Mouse (Mus musculus) heart, adult 2 months (tissue): ENCODE measurements around the gene Gm9049.
A peak's percentile ranks its signal among the peaks of the same experiment; 100 is the strongest.

Source experiments
- CTCF ChIP-seq: fragments of 200-600 bp; IDR thresholded peaks from 2 replicates; pipeline ENCODE4 v1.8.1; 2022; ENCODE audit warnings: antibody characterized with exemption, mild to moderate bottlenecking, moderate library complexity
- EP300 ChIP-seq: fragments of 200-500 bp; IDR thresholded peaks from 2 replicates; pipeline ENCODE4 v1.6.1; 2011; ENCODE audit warnings: low read depth, low read length, control low read depth; ENCODE audit not compliant: insufficient read depth
- POLR2A ChIP-seq: fragments of 200-500 bp; IDR thresholded peaks from 2 replicates; pipeline ENCODE4 v1.6.1; 2011; ENCODE audit warnings: mild to moderate bottlenecking, low read depth, low read length, control low read depth; ENCODE audit not compliant: insufficient read depth

GRCm38 (mm10) chr10:118370443-118370842 lies 16.5 kb upstream of the Gm9049 start:
- TF ChIP-seq CTCF = peak; percentile 97
- peak; percentile 51; the same call in 1 of the 2 replicates for TF ChIP-seq EP300
- no peak for TF ChIP-seq POLR2A
